34 mouse cellular contexts compared by ENCODE assay signal in genomic region chr6:145309025-145309424, GRCm38 (mm10).
"Had no signal": no experiment of that assay in that cellular context is flagged by ENCODE, and none has a peak within 500 bp of the region (broad histone marks: within the 10 kb centered on the region; RNA-seq: fewer than 3 reads in every experiment).

No protein-coding gene starts in this region.

- H3K4me2 ChIP-seq: heart, embryonic 11.5 days; heart, embryonic 12.5 days; heart, embryonic 13.5 days; heart, embryonic 15.5 days; hindbrain, embryonic 12.5 days; hindbrain, embryonic 14.5 days; hindbrain, embryonic 15.5 days; intestine, embryonic 15.5 days; kidney, embryonic 15.5 days had no signal

- H3K27me3 ChIP-seq: hindbrain, embryonic 12.5 days; hindbrain, embryonic 15.5 days; intestine, embryonic 15.5 days; kidney, embryonic 15.5 days had no signal

- ATAC-seq: hindbrain, embryonic 16.5 days; hindbrain, postnatal 0 days; inflammation-experienced regulatory T-cells, adult 6 months; intestine, embryonic 15.5 days; intestine, embryonic 16.5 days; intestine, postnatal 0 days had no signal

- H3K9ac ChIP-seq: heart, embryonic 12.5 days; heart, embryonic 13.5 days; heart, embryonic 15.5 days; hindbrain, embryonic 12.5 days; hindbrain, embryonic 14.5 days; hindbrain, embryonic 15.5 days; intestine, embryonic 15.5 days; kidney, embryonic 15.5 days had no signal

- H3K27ac ChIP-seq: heart, embryonic 10.5 days; heart, embryonic 13.5 days; heart, embryonic 15.5 days; hindbrain, embryonic 10.5 days; hindbrain, embryonic 12.5 days; hindbrain, embryonic 14.5 days; hindbrain, embryonic 15.5 days; hindbrain, postnatal 0 days; intestine, embryonic 15.5 days; kidney, embryonic 15.5 days; kidney, postnatal 0 days; layer of hippocampus, adult 2 months had no signal

- H3K4me3 ChIP-seq: heart, embryonic 10.5 days; heart, embryonic 12.5 days; heart, embryonic 13.5 days; heart, embryonic 15.5 days; hindbrain, embryonic 10.5 days; hindbrain, embryonic 12.5 days; hindbrain, embryonic 15.5 days; intestine, embryonic 15.5 days; kidney, embryonic 15.5 days; layer of hippocampus, adult 2 months; left cerebral cortex, adult 2 months had no signal

- DNase-seq: heart, postnatal 10 days; heart, postnatal 14 days; heart, postnatal 36 days; heart, postnatal 4 days; kidney, adult 11 months; kidney, adult 18-20 months; kidney, adult 2 months; kidney, adult 8-10 months; kidney, adult 9 months; kidney, postnatal 10 days; kidney, postnatal 25 days; kidney, postnatal 36 days; kidney, postnatal 4 days; layer of hippocampus, adult 9-11 months; layer of hippocampus, postnatal 36 days had no signal

- H3K9me3 ChIP-seq: heart, embryonic 13.5 days; heart, embryonic 15.5 days; hindbrain, embryonic 10.5 days; hindbrain, embryonic 12.5 days; hindbrain, embryonic 15.5 days; intestine, embryonic 15.5 days; kidney, embryonic 15.5 days had no signal

- H3K36me3 ChIP-seq: heart, embryonic 10.5 days; heart, embryonic 12.5 days; heart, embryonic 13.5 days; heart, embryonic 15.5 days; hindbrain, embryonic 10.5 days; hindbrain, embryonic 12.5 days; hindbrain, embryonic 15.5 days; intestine, embryonic 15.5 days; kidney, embryonic 15.5 days had no signal
